Mouse (Mus musculus): Measurements from ENCODE around the gene Nup160. TPM values are rescaled to one million over a fixed set of nuclear protein-coding genes. Genes with fewer than 3 reads are reported as not detected.
A peak's percentile ranks its signal among the peaks of the same experiment; 100 is the strongest.

The Nup160 gene
- total RNA-seq, 2 experiments from 2014 or later, result 18.2 to 20.7 TPM

- no peak for DNase-seq (ENCODE audit: low spot score in 2 of 2)
- intact Hi-C loops (cut with DNase I), result no loop called here
These were observed 17.4 kb upstream of the Nup160 start for GRCm38 (mm10) chr2:90659639-90660038.

- intact Hi-C loops (cut with DNase I), result no loop called here
- no peak for DNase-seq (ENCODE audit: low spot score in 2 of 2)
These were observed 16.1 kb upstream of the Nup160 start for GRCm38 (mm10) chr2:90660947-90661346.

- DNase-seq (ENCODE audit: low spot score in 2 of 2), result no peak
- intact Hi-C loops (cut with DNase I), result no loop called here
These were observed 15.6 kb upstream of the Nup160 start for GRCm38 (mm10) chr2:90661426-90661825.

GRCm38 (mm10) chr2:90666591-90667387, 10.2 kb upstream of the Nup160 start:
- DNase-seq (ENCODE audit: low spot score in 2 of 2), result no peak
- intact Hi-C loops (cut with DNase I), result no loop called here

- intact Hi-C loops (cut with DNase I), result no loop called here
- peak; percentile 25 to 68 for DNase-seq (ENCODE audit: low spot score in 2 of 2)
These were observed 9.4 kb upstream of the Nup160 start for GRCm38 (mm10) chr2:90667388-90668265.

GRCm38 (mm10) chr2:90670343-90670742, 6.7 kb upstream of the Nup160 start:
- DNase-seq (ENCODE audit: low spot score in 2 of 2), result no peak
- intact Hi-C loops (cut with DNase I), result no loop called here

- DNase-seq (ENCODE audit: low spot score in 2 of 2), result no peak
- intact Hi-C loops (cut with DNase I), result no loop called here
These were observed 3.7 kb upstream of the Nup160 start for GRCm38 (mm10) chr2:90673339-90673738.

- intact Hi-C loops (cut with DNase I), result no loop called here
- no peak for DNase-seq (ENCODE audit: low spot score in 2 of 2)
These were observed 2.5 kb upstream of the Nup160 start for GRCm38 (mm10) chr2:90674555-90674954.

GRCm38 (mm10) chr2:90675488-90675887, 1.5 kb upstream of the Nup160 start:
- DNase-seq (ENCODE audit: low spot score in 2 of 2), result no peak
- intact Hi-C loops (cut with DNase I), result no loop called here

GRCm38 (mm10) chr2:90678256-90679060, 1.4 kb downstream of the Nup160 start:
- DNase-seq (ENCODE audit: low spot score in 2 of 2), result no peak
- intact Hi-C loops (cut with DNase I), result loop anchor here (1.0 to 2.0 kb wide), 2 partner anchors 98 to 204 kb away; partner anchors contain the start of gene Ptprj

- intact Hi-C loops (cut with DNase I), result loop anchor here (1.0 to 2.0 kb wide), 2 partner anchors 98 to 205 kb away; partner anchors contain the start of gene Ptprj
These were observed 2.2 kb downstream of the Nup160 start for GRCm38 (mm10) chr2:90679061-90679810.

GRCm38 (mm10) chr2:90700943-90701342, 23.9 kb downstream of the Nup160 start:
- intact Hi-C loops (cut with DNase I), result loop anchor here (5.0 kb wide), 1 partner anchor 66 kb away; no protein-coding TSS in a partner anchor
- no peak for DNase-seq (ENCODE audit: low spot score in 2 of 2)

More at GRCm38 (mm10) chr2:90679061-90679810, 2.2 kb downstream of the Nup160 start:
- peak; percentile 91 for DNase-seq (ENCODE audit: low spot score in 2 of 2)

GRCm38 (mm10) chr2:90708548-90708947, 31.5 kb downstream of the Nup160 start:
- DNase-seq (ENCODE audit: low spot score in 2 of 2), result no peak
- intact Hi-C loops (cut with DNase I), result no loop called here

GRCm38 (mm10) chr2:90715555-90716092, 38.6 kb downstream of the Nup160 start:
- intact Hi-C loops (cut with DNase I), result no loop called here
- no peak for DNase-seq (ENCODE audit: low spot score in 2 of 2)

GRCm38 (mm10) chr2:90717366-90717765, 40.4 kb downstream of the Nup160 start:
- intact Hi-C loops (cut with DNase I), result no loop called here
- DNase-seq (ENCODE audit: low spot score in 2 of 2), result no peak

- DNase-seq (ENCODE audit: low spot score in 2 of 2), result no peak
- intact Hi-C loops (cut with DNase I), result no loop called here
These were observed 40.9 kb downstream of the Nup160 start for GRCm38 (mm10) chr2:90717948-90718347.

- intact Hi-C loops (cut with DNase I), result loop anchor here (5.0 kb wide), 1 partner anchor 40 kb away; no protein-coding TSS in a partner anchor
- DNase-seq (ENCODE audit: low spot score in 2 of 2), result no peak
These were observed 49.8 kb downstream of the Nup160 start for GRCm38 (mm10) chr2:90726818-90727217.

- no peak for DNase-seq (ENCODE audit: low spot score in 2 of 2)
- intact Hi-C loops (cut with DNase I), result no loop called here
These were observed 58.3 kb downstream of the Nup160 start for GRCm38 (mm10) chr2:90735326-90735725.

GRCm38 (mm10) chr2:90738801-90739200, 61.8 kb downstream of the Nup160 start:
- intact Hi-C loops (cut with DNase I), result no loop called here
- no peak for DNase-seq (ENCODE audit: low spot score in 2 of 2)

All from left cerebral cortex, postnatal 25 days (tissue).